Mouse (Mus musculus): ENCODE results near the gene Lcp1.

The Lcp1 gene

DNA sequence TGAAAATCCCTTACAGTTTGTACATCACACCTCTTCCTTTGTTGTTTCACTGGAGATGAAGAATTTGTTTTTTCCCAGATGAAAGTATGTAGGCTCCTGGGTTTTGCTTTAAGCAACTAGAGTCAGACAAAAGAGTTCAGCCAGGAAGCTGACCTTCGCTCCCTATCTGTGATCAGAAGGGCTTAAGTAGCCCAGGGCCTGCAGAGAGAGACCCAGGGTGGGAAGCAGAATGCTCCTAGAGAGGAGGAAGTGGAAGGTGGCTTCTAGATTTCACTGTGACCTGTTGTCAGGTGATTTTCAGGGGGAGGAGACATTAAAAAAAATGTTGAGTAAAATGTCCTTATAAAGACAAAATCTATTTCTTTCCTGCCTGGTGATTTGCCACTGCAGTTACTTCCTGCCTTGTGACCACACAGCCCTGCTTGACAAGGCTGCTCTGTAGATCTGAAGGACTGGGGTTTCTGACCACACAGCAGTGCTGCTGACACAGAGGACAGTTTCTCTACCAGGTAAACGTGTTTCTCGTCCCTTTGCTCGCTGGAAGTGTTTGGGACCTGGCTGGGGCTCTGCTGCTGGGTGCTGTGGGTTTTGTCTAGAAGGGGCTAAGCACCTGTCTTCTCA lies 45.6 kb downstream of the Lcp1 start:
- DNase-seq (ENCODE audit: low spot score in 2 of 2): no peak

GRCm38 (mm10) chr14:75177400-75177799 lies 46.5 kb downstream of the Lcp1 start:
- DNase-seq (ENCODE audit: low spot score in 2 of 2): no peak

DNA sequence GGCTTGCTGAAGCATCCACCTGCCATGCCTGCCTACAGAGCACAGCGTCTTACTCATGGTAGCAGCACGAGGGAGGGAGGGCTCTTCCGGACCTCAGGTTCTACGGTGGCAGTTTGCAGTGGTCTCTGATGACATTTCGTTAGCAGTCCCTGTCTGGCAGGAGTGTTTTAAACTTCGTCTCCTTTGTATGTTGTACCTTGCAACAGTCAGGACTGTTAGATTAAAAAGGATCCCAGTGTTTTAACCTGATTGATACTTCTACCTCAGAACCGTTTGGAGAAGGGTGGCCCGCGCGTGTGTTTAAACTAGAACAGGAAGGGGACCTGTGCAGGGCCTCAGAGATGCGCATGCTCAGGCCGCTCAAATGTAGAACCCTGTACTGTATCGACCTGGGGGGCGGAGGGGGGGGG lies 47.5 kb downstream of the Lcp1 start:
- no peak for DNase-seq (ENCODE audit: low spot score in 2 of 2)

DNA sequence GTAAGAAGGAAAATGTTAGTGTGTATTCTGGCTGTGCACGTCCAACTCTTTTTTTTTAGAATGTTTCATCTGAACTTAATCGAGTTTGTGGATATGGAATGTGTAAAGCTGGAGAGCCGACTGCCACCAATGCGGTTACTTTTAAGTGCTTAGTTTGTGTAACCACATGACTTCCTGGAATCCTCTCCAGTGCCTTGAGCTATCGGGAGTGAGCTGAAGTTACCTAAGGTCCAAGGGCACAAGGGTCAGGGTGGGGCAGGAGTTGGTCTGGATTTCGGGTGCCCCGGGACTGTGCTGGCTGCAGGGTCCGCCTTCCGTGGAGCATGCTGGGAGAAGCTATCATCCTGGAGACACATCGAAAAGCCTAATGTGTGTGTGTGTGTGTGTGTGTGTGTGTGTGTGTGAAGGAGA lies 47.9 kb downstream of the Lcp1 start:
- DNase-seq (ENCODE audit: low spot score in 2 of 2): no peak

GRCm38 (mm10) chr14:75179255-75179963 lies 48.5 kb downstream of the Lcp1 start:
- DNase-seq (ENCODE audit: low spot score in 2 of 2): no peak

- no peak for DNase-seq (ENCODE audit: low spot score in 2 of 2)
These were observed 49.7 kb downstream of the Lcp1 start for GRCm38 (mm10) chr14:75180551-75180978.

GRCm38 (mm10) chr14:75181062-75181935 lies 50.4 kb downstream of the Lcp1 start:
- no peak for DNase-seq (ENCODE audit: low spot score in 2 of 2)

DNA sequence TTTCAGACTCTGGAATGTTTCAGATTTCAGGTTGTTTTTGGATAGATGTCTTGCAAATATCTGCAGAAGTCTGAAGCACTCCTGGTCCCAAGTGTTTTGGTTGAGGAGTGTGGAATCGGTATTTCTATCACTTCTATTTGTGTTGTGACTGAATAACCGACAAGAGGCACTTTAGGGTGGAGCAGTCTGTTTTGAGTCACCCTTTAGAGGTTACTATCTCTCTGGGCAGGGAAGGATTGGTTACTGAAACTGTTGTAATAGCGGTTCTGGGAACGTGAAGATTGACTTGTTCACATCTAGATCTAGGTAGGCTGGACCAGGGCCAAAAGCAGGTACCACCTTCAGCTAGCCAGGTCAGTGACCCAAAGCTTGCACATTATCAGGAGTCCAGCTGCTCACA lies 51.5 kb downstream of the Lcp1 start:
- DNase-seq (ENCODE audit: low spot score in 2 of 2): no peak

DNA sequence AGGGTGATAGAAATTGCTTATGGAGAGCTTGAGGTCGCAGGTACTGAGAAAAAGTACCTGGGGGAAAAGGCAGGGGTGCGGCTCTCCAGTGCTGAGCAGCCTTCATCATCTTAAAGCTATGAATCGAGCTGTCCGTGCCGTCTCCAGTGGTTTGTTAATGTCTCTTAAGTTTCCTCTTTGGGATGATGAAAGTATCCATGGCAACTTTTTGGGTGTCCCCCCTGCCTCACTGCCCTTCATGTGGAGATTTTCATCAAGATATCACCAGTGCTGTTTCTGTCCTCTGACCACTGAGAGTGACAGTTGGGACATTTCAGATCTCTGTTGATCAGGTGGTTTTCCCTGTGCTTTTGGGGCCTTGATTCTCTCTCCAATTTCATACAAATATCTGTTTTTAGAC lies 51.9 kb downstream of the Lcp1 start:
- DNase-seq (ENCODE audit: low spot score in 2 of 2): no peak

GRCm38 (mm10) chr14:75184069-75184790 lies 53.3 kb downstream of the Lcp1 start:
- no peak for DNase-seq (ENCODE audit: low spot score in 2 of 2)

DNA sequence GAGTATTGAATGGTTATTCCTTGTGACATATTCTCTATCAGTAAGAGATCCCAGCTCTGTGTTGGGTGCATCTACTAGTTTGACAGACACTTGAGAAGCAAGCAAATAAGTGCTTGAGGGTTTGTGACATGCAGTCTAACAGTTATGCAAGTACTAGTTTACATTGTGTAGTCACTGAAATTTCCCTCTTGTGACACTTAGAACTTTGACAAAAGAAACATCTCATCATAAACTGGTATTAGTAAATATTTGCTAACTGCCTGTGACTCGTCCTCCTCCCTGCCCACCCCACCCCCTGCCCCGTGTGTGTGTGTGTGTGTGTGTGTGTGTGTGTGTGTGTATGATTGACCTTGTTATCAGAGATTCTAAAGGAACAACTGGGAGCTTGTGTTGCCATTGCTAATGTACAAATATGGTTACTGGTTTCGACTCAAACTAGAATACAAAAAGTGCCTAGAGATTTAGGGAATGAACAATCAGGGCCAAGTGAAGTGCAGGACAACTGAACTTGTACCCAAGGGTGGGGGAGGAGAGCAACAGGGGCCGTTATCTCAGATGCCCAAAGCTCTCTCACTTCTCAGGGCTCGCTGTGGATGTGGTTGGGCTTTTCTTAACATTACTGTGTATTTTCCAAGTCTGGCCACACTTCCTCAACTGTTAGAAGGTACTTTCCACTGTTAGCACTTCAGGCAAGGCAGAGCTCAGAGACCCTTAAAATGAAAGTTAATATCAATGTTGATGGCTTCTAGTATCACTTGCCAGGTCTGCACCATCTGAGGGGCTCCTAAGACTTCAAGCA lies 55.1 kb downstream of the Lcp1 start:
- no peak for DNase-seq (ENCODE audit: low spot score in 2 of 2)

DNA sequence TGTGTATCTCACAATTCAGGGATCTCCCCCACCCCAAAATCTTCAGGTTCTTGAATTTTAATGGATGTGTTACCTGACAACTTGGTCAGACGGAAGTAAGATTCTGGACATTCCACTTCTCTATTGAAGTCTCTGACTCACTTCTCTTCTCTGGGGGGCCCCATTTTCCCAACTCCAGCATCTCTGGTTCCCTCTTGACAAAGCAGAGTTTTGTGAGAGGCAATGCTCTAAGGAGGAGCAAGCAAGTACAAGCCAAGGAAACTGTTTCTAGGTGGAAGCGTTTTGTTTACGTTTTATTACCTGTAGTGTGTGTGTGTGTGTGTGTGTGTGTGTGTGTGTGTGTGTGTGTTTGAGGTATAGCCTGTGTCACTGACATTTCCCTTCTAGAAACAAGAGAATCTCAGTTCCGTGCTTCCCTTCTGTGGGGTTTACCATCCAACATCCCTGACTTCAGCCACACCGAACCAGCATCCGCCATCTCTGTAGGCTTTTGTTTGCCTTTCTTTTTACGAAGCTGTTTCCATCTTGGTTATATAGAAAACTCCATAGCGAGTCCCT lies 56.0 kb downstream of the Lcp1 start:
- DNase-seq (ENCODE audit: low spot score in 2 of 2): no peak

- no peak for DNase-seq (ENCODE audit: low spot score in 2 of 2)
These were observed 57.6 kb downstream of the Lcp1 start for GRCm38 (mm10) chr14:75188521-75188920.

DNA sequence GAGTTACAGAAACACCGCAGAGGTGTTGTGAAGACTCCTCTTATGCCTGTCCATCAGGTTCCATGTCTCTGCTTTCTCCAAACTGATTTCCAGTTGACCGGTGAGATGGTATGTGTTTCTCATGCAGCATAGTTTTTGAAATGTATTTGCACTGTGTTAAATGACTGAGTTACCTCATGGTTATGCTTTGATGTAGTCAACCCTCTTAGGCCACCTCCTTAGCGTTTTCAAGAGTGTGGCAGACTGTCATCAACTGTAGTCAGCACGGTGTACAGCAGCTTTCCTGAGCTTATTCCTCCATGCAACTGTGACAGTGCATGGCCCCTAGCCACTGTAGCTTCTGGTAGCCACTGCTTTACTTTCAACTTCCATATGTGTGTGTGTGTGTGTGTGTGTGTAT lies 58.1 kb downstream of the Lcp1 start:
- DNase-seq (ENCODE audit: low spot score in 2 of 2): no peak

DNA sequence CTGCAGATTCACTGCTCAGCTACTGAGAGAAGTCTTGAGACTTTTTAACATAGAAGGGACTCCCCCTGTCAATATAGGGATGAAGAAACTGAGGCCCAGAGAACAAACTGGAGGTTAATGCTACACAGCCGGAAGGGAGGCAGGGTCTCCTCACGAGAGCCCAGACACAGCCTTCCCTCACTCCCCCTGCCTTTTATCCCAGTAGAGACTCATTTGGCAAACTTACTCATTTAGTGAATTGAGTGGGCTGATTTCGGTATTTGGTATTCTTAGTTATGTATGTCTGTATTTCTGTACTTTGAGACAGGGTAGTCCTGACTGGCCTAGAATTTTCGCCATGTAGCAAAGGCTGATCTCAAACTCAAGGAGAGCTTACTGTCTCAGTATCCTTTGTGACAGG lies 59.8 kb downstream of the Lcp1 start:
- DNase-seq (ENCODE audit: low spot score in 2 of 2): no peak

GRCm38 (mm10) chr14:75192427-75192826 lies 61.5 kb downstream of the Lcp1 start:
- no peak for DNase-seq (ENCODE audit: low spot score in 2 of 2)

GRCm38 (mm10) chr14:75192858-75193257 lies 62.0 kb downstream of the Lcp1 start:
- no peak for DNase-seq (ENCODE audit: low spot score in 2 of 2)

- DNase-seq (ENCODE audit: low spot score in 2 of 2): no peak
These were observed 64.6 kb downstream of the Lcp1 start for GRCm38 (mm10) chr14:75195530-75195929.

- peak in 1 of 2 experiments; percentile 58 for DNase-seq (ENCODE audit: low spot score in 2 of 2)
These were observed 66.1 kb downstream of the Lcp1 start for GRCm38 (mm10) chr14:75197027-75197426.

GRCm38 (mm10) chr14:75197660-75198059 lies 66.8 kb downstream of the Lcp1 start:
- no peak for DNase-seq (ENCODE audit: low spot score in 2 of 2)

Measured in frontal cortex, postnatal 10 days (tissue).